Mouse (Mus musculus): ENCODE measurements around the gene Stk24. TPM values are rescaled to one million over a fixed set of nuclear protein-coding genes. Genes with fewer than 3 reads are reported as not detected.

Stk24 gene
- polyA plus RNA-seq, 1 experiment from 2014 or later = 43.8 TPM

DNA sequence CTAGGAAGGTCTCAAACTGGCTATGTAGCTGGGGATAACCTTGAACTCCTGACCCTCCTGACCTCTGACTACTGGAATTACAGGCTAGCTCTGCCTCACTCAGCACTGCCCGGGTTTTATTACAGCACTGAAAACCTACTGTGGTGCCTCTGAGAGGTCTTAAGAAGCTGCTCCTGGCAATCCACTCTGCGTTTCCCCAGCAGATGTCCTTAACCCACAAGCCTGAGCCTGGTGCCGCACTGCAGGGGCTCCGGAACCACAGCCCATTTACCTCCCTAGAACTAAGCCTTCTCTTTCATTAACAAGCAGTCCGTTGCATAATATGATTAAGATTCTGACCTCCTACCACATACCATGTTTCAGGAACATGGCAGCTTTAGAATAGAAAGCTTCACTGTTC lies 63.7 kb downstream of the Stk24 start:
- peaks cover 51% of the 10 kb centered on the region for H3K4me1 ChIP-seq
- 57% methylated on average over 5 of the region's 5 CpGs for WGBS
- no peak for DNase-seq (ENCODE audit: low spot score)
- H3K9me3 ChIP-seq (replicated peaks) = no peaks in the 10 kb centered on the region
- H3K36me3 ChIP-seq = 0 out of 2 replicates have a peak, but pooled peaks cover 2% of the 10 kb centered on the region
- no peaks in the 10 kb centered on the region for H3K27me3 ChIP-seq (ENCODE audit: low read depth, poor library complexity, severe bottlenecking)
- no peak overlapping the region for H3K4me3 ChIP-seq
- H3K27ac ChIP-seq = no peak overlapping the region

- Histone ChIP-seq H3K27ac (no peak overlapping the region), H3K4me1 (peaks cover 59% of the 10 kb centered on the region)
- DNase-seq (ENCODE audit: low spot score) = no peak
These were observed 64.9 kb downstream of the Stk24 start for GRCm38 (mm10) chr14:121314934-121315333.

GRCm38 (mm10) chr14:121313283-121313682 lies 66.5 kb downstream of the Stk24 start:
- 97% methylated on average over 10 of the region's 10 CpGs for WGBS
- Histone ChIP-seq H3K27ac (no peak overlapping the region), H3K9me3 (replicated peaks) (no peaks in the 10 kb centered on the region), H3K27me3 (ENCODE audit: low read depth, poor library complexity, severe bottlenecking) (no peaks in the 10 kb centered on the region), H3K4me3 (no peak overlapping the region), H3K36me3 (0 out of 2 replicates have a peak, but pooled peaks cover 2% of the 10 kb centered on the region), H3K4me1 (peaks cover 65% of the 10 kb centered on the region)
- DNase-seq (ENCODE audit: low spot score) = no peak

More at GRCm38 (mm10) chr14:121314934-121315333, 64.9 kb downstream of the Stk24 start:
- H3K4me3 ChIP-seq = no peak overlapping the region
- no peaks in the 10 kb centered on the region for H3K9me3 ChIP-seq (replicated peaks)
- no peaks in the 10 kb centered on the region for H3K27me3 ChIP-seq (ENCODE audit: low read depth, poor library complexity, severe bottlenecking)
- H3K36me3 ChIP-seq = no peaks in the 10 kb centered on the region
- WGBS = 78% methylated on average over 3 of the region's 3 CpGs

DNA sequence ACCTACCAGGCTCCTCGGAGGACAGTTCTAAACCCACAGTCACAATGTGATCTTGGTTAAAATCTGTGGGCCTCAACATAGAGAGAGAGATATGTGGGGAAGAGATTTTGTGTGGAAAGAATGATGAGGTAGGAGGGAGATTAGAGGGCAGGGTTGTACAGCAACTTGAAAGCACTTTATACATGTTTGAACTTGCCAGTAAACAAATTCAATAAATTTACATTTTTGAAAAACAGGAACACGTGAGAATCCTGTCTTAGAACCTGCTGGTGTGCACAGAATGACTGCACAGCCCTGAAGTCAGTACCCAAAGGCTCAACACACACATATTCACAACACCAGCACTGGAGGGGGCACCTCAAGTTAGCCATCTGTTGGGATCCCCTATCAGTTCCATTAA lies 68.7 kb downstream of the Stk24 start:
- H3K4me1 ChIP-seq = peaks cover 48% of the 10 kb centered on the region
- DNase-seq (ENCODE audit: low spot score) = no peak

GRCm38 (mm10) chr14:121310325-121311080 lies 69.3 kb downstream of the Stk24 start:
- Histone ChIP-seq H3K9me3 (replicated peaks) (no peaks in the 10 kb centered on the region), H3K4me3 (no peak overlapping the region), H3K27ac (peak overlapping the region; percentile 25; the same call in 1 of the 2 replicates), H3K36me3 (peaks cover 14% of the 10 kb centered on the region), H3K27me3 (ENCODE audit: low read depth, poor library complexity, severe bottlenecking) (no peaks in the 10 kb centered on the region), H3K4me1 (peaks cover 42% of the 10 kb centered on the region)
- WGBS = 83% methylated on average over 6 of the region's 6 CpGs
- DNase-seq (ENCODE audit: low spot score) = no peak

More for the DNA sequence above, 68.7 kb downstream of the Stk24 start:
- no peaks in the 10 kb centered on the region for H3K9me3 ChIP-seq (replicated peaks)
- H3K4me3 ChIP-seq = no peak overlapping the region
- no peak overlapping the region for H3K27ac ChIP-seq
- no peaks in the 10 kb centered on the region for H3K27me3 ChIP-seq (ENCODE audit: low read depth, poor library complexity, severe bottlenecking)
- H3K36me3 ChIP-seq = peaks cover 14% of the 10 kb centered on the region
- 98% methylated on average over 2 of the region's 2 CpGs for WGBS

- Histone ChIP-seq H3K27me3 (ENCODE audit: low read depth, poor library complexity, severe bottlenecking) (no peaks in the 10 kb centered on the region), H3K9me3 (replicated peaks) (no peaks in the 10 kb centered on the region), H3K36me3 (peaks cover 14% of the 10 kb centered on the region), H3K4me1 (peaks cover 37% of the 10 kb centered on the region), H3K27ac (peak overlapping the region; percentile 25; the same call in 1 of the 2 replicates), H3K4me3 (no peak overlapping the region)
- DNase-seq (ENCODE audit: low spot score) = no peak
- 72% methylated on average over 3 of the region's 3 CpGs for WGBS
These were observed 69.9 kb downstream of the Stk24 start for GRCm38 (mm10) chr14:121309909-121310308.

DNA sequence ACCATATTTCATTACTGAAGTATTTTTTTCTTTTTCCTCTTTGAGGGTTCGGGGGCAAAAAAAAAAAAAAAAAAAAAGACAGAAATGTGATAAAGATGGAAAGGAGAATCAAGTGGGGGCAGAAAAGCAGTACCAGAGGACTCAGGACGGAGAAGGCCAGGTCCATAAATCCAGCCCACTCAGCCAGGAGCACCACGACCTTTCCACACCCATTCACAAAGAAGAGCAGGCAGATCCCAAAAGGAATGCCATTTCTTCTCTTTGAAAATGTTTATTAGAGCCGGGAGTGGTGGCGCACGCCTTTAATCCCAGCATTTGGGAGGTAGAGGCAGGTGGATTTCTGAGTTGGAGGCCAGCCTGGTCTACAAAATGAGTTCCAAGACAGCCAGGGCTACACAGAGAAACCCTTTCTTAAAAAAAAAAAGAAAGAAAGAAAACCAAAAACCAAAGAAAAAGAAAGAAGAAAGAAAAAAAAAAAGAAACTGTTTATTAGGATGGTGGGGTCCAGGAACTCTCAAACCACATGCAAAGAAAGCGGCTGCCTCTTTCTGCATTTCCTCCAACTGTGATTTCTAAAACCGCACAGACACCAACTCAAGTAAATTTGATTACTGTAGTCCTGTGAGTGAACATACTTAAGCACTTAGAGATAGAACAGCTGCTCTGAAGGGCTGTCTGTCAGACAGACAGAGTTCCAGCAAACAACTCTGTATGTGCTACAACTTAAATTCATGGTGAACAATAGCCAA lies 74.3 kb downstream of the Stk24 start:
- Histone ChIP-seq H3K4me3 (no peak overlapping the region), H3K9me3 (replicated peaks) (no peaks in the 10 kb centered on the region), H3K27ac (no peak overlapping the region), H3K36me3 (peaks cover 34% of the 10 kb centered on the region), H3K4me1 (peaks cover 15% of the 10 kb centered on the region), H3K27me3 (ENCODE audit: low read depth, poor library complexity, severe bottlenecking) (no peaks in the 10 kb centered on the region)
- WGBS = 70% methylated on average over 8 of the region's 8 CpGs
- DNase-seq (ENCODE audit: low spot score) = no peak

GRCm38 (mm10) chr14:121304523-121304922 lies 75.3 kb downstream of the Stk24 start:
- WGBS = 62% methylated on average over 7 of the region's 7 CpGs

DNA sequence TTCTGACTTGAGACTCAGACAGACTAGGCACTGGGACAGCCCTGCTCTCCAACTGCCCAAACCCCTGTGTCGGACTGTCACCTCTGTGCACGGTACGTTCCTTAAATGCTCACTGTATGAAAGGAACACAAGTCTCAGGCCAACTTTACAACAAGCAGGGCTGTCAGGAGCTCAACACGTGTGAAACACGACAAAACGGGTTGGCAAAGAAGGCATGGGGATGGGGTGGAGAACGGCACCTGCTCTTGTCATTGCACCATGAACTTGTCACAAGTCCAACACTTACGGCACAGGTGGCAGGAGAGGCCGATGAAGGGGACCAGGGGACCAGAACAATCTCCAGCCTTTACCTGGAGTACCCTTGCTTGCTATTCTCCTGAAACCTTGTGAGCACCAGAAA lies 80.7 kb downstream of the Stk24 start:
- DNase-seq (ENCODE audit: low spot score) = no peak

More at GRCm38 (mm10) chr14:121304523-121304922, 75.3 kb downstream of the Stk24 start:
- 0 out of 2 replicates have a peak, but pooled peaks cover 5% of the 10 kb centered on the region for H3K4me1 ChIP-seq
- peaks cover 44% of the 10 kb centered on the region for H3K36me3 ChIP-seq
- no peak overlapping the region for H3K4me3 ChIP-seq
- DNase-seq (ENCODE audit: low spot score) = no peak
- H3K9me3 ChIP-seq (replicated peaks) = no peaks in the 10 kb centered on the region
- H3K27ac ChIP-seq = no peak overlapping the region
- H3K27me3 ChIP-seq (ENCODE audit: low read depth, poor library complexity, severe bottlenecking) = no peaks in the 10 kb centered on the region

DNA sequence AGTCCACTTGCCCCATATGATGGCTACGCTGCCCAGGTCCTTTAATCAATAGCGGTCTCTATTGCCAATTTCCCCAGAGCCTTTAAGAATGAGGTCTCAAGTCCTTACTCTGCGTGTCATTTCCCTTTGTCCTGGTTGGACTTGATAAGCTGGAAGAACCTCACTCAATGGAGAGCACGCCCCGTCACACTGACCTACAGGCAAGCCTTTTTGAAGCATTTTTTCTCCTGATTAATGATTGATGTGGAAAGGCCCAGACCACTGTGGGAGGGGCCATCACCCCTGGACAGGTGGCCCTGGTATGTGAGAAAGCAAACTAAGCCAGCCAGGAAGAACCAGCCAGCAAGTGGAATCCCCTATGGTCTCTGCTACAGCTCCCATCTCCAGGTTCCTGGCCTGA lies 81.3 kb downstream of the Stk24 start:
- 89% methylated on average over 5 of the region's 5 CpGs for WGBS
- H3K36me3 ChIP-seq = peaks cover 83% of the 10 kb centered on the region

More for the DNA sequence above, 80.7 kb downstream of the Stk24 start:
- WGBS = 95% methylated on average over 9 of the region's 9 CpGs
- H3K4me3 ChIP-seq = no peak overlapping the region
- H3K27me3 ChIP-seq (ENCODE audit: low read depth, poor library complexity, severe bottlenecking) = no peaks in the 10 kb centered on the region
- peaks cover 77% of the 10 kb centered on the region for H3K36me3 ChIP-seq
- no peaks in the 10 kb centered on the region for H3K9me3 ChIP-seq (replicated peaks)
- no peaks in the 10 kb centered on the region for H3K4me1 ChIP-seq
- no peak overlapping the region for H3K27ac ChIP-seq

GRCm38 (mm10) chr14:121297103-121297502 lies 82.7 kb downstream of the Stk24 start:
- H3K9me3 ChIP-seq (replicated peaks) = no peaks in the 10 kb centered on the region
- 95% methylated on average over 6 of the region's 6 CpGs for WGBS
- no peaks in the 10 kb centered on the region for H3K27me3 ChIP-seq (ENCODE audit: low read depth, poor library complexity, severe bottlenecking)
- no peak overlapping the region for H3K27ac ChIP-seq
- DNase-seq (ENCODE audit: low spot score) = no peak
- H3K36me3 ChIP-seq = peaks cover 93% of the 10 kb centered on the region
- H3K4me1 ChIP-seq = no peaks in the 10 kb centered on the region
- no peak overlapping the region for H3K4me3 ChIP-seq

More for the DNA sequence above, 81.3 kb downstream of the Stk24 start:
- Histone ChIP-seq H3K9me3 (replicated peaks) (no peaks in the 10 kb centered on the region), H3K27ac (no peak overlapping the region), H3K4me3 (no peak overlapping the region), H3K27me3 (ENCODE audit: low read depth, poor library complexity, severe bottlenecking) (no peaks in the 10 kb centered on the region), H3K4me1 (no peaks in the 10 kb centered on the region)
- DNase-seq (ENCODE audit: low spot score) = no peak

DNA sequence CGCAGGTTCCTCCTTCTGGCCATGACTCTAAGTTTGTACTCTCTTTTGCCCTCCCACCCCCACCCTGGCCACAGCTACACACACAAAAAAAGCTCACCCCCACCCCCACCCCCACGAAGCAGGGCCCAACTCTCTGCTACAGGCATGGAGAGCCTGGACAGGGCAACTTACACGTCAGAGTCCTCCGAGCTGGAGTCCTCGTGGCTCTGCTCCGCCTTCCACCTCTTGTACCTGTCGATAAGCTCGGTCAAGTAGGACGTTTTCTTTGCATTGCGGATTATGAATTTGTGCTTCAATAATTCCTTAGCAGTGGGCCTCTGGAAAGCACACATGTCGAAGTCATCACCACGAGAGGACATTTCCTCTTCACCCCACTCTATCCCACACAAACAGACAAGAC lies 85.3 kb downstream of the Stk24 start:
- Histone ChIP-seq H3K4me3 (no peak overlapping the region), H3K4me1 (no peaks in the 10 kb centered on the region), H3K9me3 (replicated peaks) (no peaks in the 10 kb centered on the region), H3K27ac (no peak overlapping the region), H3K27me3 (ENCODE audit: low read depth, poor library complexity, severe bottlenecking) (no peaks in the 10 kb centered on the region), H3K36me3 (peaks cover 93% of the 10 kb centered on the region)
- DNase-seq (ENCODE audit: low spot score) = no peak
- WGBS = 93% methylated on average over 12 of the region's 12 CpGs

DNA sequence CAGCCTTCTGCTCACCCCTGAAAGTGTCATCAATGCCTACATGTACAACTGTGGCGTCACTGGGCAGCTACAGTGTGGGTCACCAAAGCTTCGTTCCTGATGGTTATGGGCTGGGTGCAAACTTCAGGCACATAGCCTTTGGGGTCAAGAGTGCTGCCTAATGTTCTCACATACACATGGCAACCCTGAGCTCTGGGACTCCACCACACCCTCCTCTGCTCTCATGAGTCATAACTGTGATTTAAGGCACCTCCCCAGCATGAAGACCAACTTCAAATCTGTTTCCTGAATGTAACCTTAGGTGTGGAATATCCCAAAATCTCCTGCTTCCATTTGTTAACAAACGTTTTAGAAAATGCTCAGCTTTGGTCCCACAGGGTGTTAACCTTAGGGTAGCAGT lies 87.4 kb downstream of the Stk24 start:
- WGBS = 94% methylated on average over 3 of the region's 3 CpGs
- Histone ChIP-seq H3K27ac (no peak overlapping the region), H3K27me3 (ENCODE audit: low read depth, poor library complexity, severe bottlenecking) (no peaks in the 10 kb centered on the region), H3K9me3 (replicated peaks) (no peaks in the 10 kb centered on the region), H3K36me3 (peaks cover 91% of the 10 kb centered on the region), H3K4me1 (no peaks in the 10 kb centered on the region), H3K4me3 (no peak overlapping the region)
- DNase-seq (ENCODE audit: low spot score) = no peak
